Mouse (Mus musculus) hindbrain, postnatal 0 days (tissue): ENCODE measurements at regions not wholly inside any gene's neighbourhood (a gene's known extent, or its start where the extent isn't known, plus 50 kb on each side); places are given as distances from the start of the nearest gene placed in this dataset.

Experiments
- ATAC-seq: fragments of 200-750 bp; cut with Nextera tagmentation; 2 replicates; pipeline ENCODE4 v1.8.0; 2017; ENCODE audit warnings: mild to moderate bottlenecking, moderate TSS enrichment, moderate library complexity
- DNase-seq: peaks from one replicate; pipeline ENCODE4 v3.0.0-alpha.2; 2015; ENCODE audit warnings: low spot score
- H3K27ac ChIP-seq: fragments of 300-500 bp; sonication (generic); 2 replicates; pipeline ENCODE4 v1.5.1; 2014; ENCODE audit warnings: mild to moderate bottlenecking
- H3K27me3 ChIP-seq: fragments of 300-500 bp; sonication (generic); 2 replicates; pipeline ENCODE4 v1.6.1; 2014; ENCODE audit warnings: low read length, mixed read lengths; ENCODE audit not compliant: insufficient read depth
- H3K36me3 ChIP-seq: fragments of 300-500 bp; sonication (generic); 2 replicates; pipeline ENCODE4 v1.6.1; 2014; ENCODE audit warnings: low read length, mixed read lengths; ENCODE audit not compliant: insufficient read depth
- H3K4me1 ChIP-seq: fragments of 300-500 bp; sonication (generic); 2 replicates; pipeline ENCODE4 v1.6.1; 2014; ENCODE audit warnings: antibody characterized with exemption, low read length, mixed read lengths; ENCODE audit not compliant: insufficient read depth
- H3K4me2 ChIP-seq: fragments of 300-500 bp; sonication (generic); 2 replicates; pipeline ENCODE4 v1.6.1; 2014; ENCODE audit warnings: low read depth, mild to moderate bottlenecking, low read length, moderate library complexity, mixed read lengths
- H3K4me3 ChIP-seq: fragments of 300-500 bp; sonication (generic); 2 replicates; pipeline ENCODE4 v1.5.1; 2014; ENCODE audit warnings: low read length
- H3K9ac ChIP-seq: fragments of 300-500 bp; sonication (generic); replicated peaks from 2 replicates; pipeline ENCODE4 v1.6.1; 2014; ENCODE audit warnings: mild to moderate bottlenecking, low read length, moderate library complexity, mixed read lengths
- H3K9me3 ChIP-seq: fragments of 300-500 bp; sonication (generic); 2 replicates; pipeline ENCODE4 v1.6.1; 2016; ENCODE audit warnings: low read length, mixed read lengths
- CTCF ChIP-seq: IDR thresholded peaks from 2 replicates; pipeline ENCODE4 v1.5.1; 2016; ENCODE audit warnings: antibody characterized with exemption, control low read depth, low read depth
- WGBS: fragments of 180-500 bp; shearing (Covaris S2); extraction: QIAGEN DNeasy Blood & Tissue Kit; methylation state at CpG from one replicate; pipeline ENCODE4 v1.1.7; 2014; 5-methylcytosine and 5-hydroxymethylcytosine counted together

DNA sequence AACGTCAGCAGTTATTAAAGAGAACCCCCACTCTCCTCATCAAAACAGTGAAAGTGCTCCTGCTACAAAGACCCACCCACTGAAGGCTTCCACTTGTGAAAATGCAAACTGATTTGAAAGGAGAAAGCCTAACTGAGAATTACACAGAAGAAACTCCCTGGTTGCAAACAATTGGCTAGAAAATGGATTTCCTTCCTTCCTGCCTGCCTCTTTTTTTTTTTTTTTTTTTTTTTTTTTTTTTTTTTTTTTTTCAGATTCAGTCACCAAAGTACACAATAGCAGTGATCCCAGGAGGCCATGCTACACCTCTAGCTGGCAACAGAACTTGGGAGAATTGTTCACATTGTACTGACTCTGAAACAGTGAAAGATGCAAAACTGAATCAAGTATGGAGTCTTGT lies 343.0 kb downstream of the Dad1 start:
- no peaks in the 10 kb centered on the region for H3K9me3 ChIP-seq
- 67% methylated on average over 1 of the region's 1 CpGs for WGBS

DNA sequence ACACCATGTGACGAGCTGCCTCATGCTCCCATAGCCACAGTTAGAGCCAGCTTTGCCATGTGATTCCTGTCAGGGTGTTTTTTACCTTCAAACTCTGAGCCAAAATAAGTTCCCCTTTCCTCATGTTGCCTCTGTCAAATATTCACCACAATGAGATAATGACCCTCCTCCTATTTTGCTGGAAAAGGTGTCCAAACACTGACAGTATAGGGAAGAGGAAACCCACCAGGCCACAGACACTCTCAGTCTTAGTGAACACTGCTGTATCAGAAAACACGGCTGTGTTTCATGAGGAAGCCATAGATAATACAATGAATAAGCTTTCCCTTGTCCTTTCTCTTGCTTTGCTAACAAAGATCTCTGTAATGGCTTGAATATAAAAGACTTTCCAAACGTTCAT lies 349.3 kb downstream of the Dad1 start:
- no peak overlapping the region for H3K9ac ChIP-seq
- H3K27me3 ChIP-seq: no peaks in the 10 kb centered on the region
- H3K9me3 ChIP-seq: no peaks in the 10 kb centered on the region
- WGBS: 62% methylated on average over 3 of the region's 3 CpGs
- ATAC-seq: no peak
- H3K27ac ChIP-seq: no peak overlapping the region
- H3K4me1 ChIP-seq: no peaks in the 10 kb centered on the region
- no peaks in the 10 kb centered on the region for H3K36me3 ChIP-seq
- DNase-seq: no peak
- no peak for TF ChIP-seq CTCF
- no peak overlapping the region for H3K4me3 ChIP-seq
- no peak overlapping the region for H3K4me2 ChIP-seq

More for the DNA sequence above, 343.0 kb downstream of the Dad1 start:
- no peaks in the 10 kb centered on the region for H3K36me3 ChIP-seq
- no peak overlapping the region for H3K4me2 ChIP-seq
- no peaks in the 10 kb centered on the region for H3K4me1 ChIP-seq
- no peak overlapping the region for H3K4me3 ChIP-seq
- no peak for TF ChIP-seq CTCF
- no peak overlapping the region for H3K27ac ChIP-seq
- ATAC-seq (no peak), DNase-seq (no peak)
- H3K27me3 ChIP-seq: no peaks in the 10 kb centered on the region
- no peak overlapping the region for H3K9ac ChIP-seq

DNA sequence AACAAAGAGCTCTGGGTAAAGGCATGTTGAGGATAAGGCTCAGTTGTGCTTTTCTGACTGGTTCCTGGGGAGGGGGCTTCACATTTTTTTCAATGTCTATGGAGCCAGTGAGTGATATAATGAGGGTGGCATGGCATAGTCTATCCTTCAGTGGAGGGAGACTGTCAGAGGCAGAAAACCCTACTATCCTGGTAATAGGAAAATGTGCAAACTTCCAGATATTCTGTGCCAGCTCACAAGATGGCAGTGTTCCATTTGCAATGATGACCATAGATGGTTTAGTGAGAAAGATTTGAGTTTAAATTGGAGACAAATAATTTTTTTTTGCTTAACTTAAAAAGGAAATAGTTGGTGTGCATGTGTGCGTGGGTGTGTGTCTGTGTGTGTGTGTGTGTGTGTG lies 352.8 kb downstream of the Dad1 start:
- TF ChIP-seq CTCF: peak; percentile 57
- ATAC-seq (no peak), DNase-seq (peak; percentile 68)
- H3K27ac ChIP-seq: no peak overlapping the region
- no peaks in the 10 kb centered on the region for H3K27me3 ChIP-seq
- H3K4me1 ChIP-seq: no peaks in the 10 kb centered on the region
- no peak overlapping the region for H3K9ac ChIP-seq
- H3K4me3 ChIP-seq: no peak overlapping the region
- WGBS: 90% methylated on average over 1 of the region's 1 CpGs
- H3K9me3 ChIP-seq: no peaks in the 10 kb centered on the region
- H3K4me2 ChIP-seq: no peak overlapping the region
- H3K36me3 ChIP-seq: no peaks in the 10 kb centered on the region

DNA sequence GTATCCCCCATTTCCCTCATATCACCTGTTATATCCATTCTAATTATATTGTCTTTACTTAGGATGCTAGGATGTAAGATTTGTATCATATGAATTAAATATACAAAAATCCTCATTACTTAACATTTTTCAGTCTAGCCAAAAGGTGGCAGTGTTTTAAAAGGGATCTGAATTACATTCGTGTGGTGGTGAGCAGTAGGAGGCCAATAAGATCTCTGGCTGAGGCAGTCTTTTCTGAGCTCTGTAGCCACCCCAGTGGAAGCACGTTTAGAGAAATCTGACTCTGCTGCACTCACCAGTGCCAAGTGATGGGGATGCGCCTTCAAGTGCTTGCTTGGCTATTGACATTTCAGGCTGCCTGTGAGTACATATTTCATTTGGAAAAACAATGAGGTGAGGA lies 372.6 kb downstream of the Dad1 start:
- peak; percentile 72; the same call in 1 of the 2 replicates for ATAC-seq
- TF ChIP-seq CTCF: peak; percentile 65
- no peaks in the 10 kb centered on the region for H3K27me3 ChIP-seq
- DNase-seq: peak; percentile 72
- no peak overlapping the region for H3K27ac ChIP-seq
- H3K4me1 ChIP-seq: no peaks in the 10 kb centered on the region
- no peaks in the 10 kb centered on the region for H3K36me3 ChIP-seq
- H3K9me3 ChIP-seq: no peaks in the 10 kb centered on the region
- H3K4me3 ChIP-seq: no peak overlapping the region
- H3K9ac ChIP-seq: no peak overlapping the region
- no peak overlapping the region for H3K4me2 ChIP-seq
- 5% methylated on average over 3 of the region's 3 CpGs for WGBS

DNA sequence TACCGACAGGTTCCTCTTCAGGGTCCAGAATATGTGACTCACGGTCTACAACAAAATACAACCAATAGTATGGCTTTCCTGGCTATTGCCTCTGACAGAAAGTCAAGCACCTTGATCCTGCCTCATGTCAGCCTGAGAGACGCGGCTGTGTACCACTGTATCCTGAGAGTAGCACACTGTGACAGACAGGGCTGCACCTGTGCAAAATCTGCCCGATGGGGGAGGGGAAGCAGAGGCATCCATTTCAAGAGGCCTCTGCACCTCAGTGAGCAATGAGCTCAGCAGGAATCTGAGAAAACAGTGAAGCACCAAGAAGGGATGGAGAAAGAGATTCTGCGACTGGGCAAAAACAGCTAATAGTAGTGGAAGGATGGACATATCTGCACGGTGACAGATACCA lies 377.3 kb downstream of the Dad1 start:
- Histone ChIP-seq H3K27ac (no peak overlapping the region), H3K4me2 (no peak overlapping the region), H3K4me3 (no peak overlapping the region), H3K9ac (no peak overlapping the region), H3K4me1 (no peaks in the 10 kb centered on the region), H3K36me3 (no peaks in the 10 kb centered on the region), H3K9me3 (no peaks in the 10 kb centered on the region), H3K27me3 (no peaks in the 10 kb centered on the region)
- ATAC-seq (no peak), DNase-seq (no peak)
- TF ChIP-seq CTCF: no peak
- WGBS: 74% methylated on average over 7 of the region's 7 CpGs

DNA sequence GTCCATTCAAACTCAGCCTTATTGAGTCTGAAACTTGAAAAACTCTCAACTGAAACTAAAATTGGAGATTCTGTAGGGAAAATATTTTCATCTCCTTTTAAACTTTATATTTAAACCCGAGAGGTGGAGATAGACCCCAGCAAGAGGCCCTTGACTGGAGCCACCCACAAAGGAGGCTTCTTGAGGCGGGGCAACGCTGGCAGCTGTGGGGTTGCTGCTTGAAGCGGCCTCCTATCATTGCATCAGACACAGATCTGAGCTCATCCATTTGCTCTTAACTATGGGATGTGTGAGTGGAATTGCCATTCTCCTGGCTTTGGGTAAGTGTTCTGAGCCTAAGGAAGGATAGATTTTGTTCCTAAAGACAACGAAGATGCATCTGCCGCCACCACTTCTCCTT lies 378.2 kb downstream of the Dad1 start:
- no peaks in the 10 kb centered on the region for H3K27me3 ChIP-seq
- no peak overlapping the region for H3K27ac ChIP-seq
- H3K4me2 ChIP-seq: no peak overlapping the region
- no peaks in the 10 kb centered on the region for H3K4me1 ChIP-seq
- 66% methylated on average over 6 of the region's 6 CpGs for WGBS
- DNase-seq: no peak
- ATAC-seq: no peak
- no peak overlapping the region for H3K4me3 ChIP-seq
- TF ChIP-seq CTCF: no peak
- H3K36me3 ChIP-seq: no peaks in the 10 kb centered on the region
- H3K9ac ChIP-seq: no peak overlapping the region
- no peaks in the 10 kb centered on the region for H3K9me3 ChIP-seq

DNA sequence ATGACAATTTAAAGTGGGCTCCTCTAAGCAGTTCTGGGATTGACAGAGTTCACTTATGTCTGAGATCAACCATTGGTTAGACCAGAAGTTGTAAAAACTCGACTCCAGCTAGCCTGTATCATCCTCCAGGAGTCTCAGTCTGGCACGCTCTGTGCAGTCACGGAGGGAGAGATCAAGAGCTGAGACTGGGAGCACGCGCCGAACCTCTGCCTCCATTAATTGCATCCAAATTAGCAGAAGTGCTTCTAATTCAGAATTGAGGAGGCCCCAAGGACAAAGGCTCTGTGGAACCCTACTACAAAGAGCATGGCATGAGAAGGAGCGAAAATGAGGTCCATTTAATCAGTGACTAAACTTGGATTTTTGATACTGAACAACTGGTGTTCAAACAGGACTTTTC lies 406.9 kb downstream of the Dad1 start:
- H3K27me3 ChIP-seq: no peaks in the 10 kb centered on the region
- H3K36me3 ChIP-seq: no peaks in the 10 kb centered on the region
- no peaks in the 10 kb centered on the region for H3K4me1 ChIP-seq
- TF ChIP-seq CTCF: no peak
- H3K27ac ChIP-seq: no peak overlapping the region
- no peak overlapping the region for H3K4me2 ChIP-seq
- ATAC-seq (no peak), DNase-seq (no peak)
- H3K4me3 ChIP-seq: no peak overlapping the region
- H3K9ac ChIP-seq: no peak overlapping the region
- WGBS: 68% methylated on average over 7 of the region's 7 CpGs
- H3K9me3 ChIP-seq: no peaks in the 10 kb centered on the region
